Mouse (Mus musculus) frontal cortex, postnatal 10 days (tissue): Measurements from ENCODE around the gene Hirip3.

Experiments
- DNase-seq, 2 experiments: peaks; one replicate each; pipeline ENCODE4 v3.0.0; 2022; ENCODE audit warnings: low spot score in 2 of 2, mixed read lengths in 1 of 2

Hirip3 gene

DNA sequence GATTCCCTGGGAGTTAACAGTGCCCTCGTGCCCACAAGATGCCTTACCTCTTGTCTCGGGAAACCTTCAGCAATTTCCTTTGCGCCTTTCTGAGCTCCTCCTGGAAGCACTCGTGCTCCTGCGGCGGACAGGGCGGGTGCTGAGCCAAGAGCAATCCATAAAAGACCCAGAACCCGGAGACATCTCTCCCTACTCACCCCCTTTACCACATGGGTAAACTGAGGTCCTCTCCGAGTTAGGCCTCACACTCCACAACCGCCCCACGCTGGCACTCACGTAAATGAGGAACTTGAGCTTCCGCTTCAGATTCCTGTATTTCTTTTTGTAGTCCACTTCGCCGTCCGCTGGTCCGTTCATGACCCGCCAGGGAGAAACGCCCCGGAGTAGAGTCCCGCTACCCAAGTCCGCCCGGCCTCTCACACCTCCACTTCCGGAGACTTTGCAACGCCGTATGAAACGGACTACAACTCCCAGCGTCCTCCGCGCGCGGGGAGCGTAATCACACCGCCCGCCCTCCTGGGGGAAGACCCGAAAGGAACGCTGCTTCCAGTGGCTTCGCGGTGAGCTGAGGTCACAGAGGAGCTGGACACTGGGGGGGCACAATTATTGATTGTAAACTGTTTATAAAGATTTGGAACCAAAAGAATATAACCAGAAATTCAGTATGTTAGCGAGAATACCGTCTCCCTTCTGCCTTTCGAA is at the start of gene Hirip3:
Hirip3 (plus strand) TSS at position 544 of the 702 bp plus-strand sequence.
- peak; percentile 90 to 92 for DNase-seq

DNA sequence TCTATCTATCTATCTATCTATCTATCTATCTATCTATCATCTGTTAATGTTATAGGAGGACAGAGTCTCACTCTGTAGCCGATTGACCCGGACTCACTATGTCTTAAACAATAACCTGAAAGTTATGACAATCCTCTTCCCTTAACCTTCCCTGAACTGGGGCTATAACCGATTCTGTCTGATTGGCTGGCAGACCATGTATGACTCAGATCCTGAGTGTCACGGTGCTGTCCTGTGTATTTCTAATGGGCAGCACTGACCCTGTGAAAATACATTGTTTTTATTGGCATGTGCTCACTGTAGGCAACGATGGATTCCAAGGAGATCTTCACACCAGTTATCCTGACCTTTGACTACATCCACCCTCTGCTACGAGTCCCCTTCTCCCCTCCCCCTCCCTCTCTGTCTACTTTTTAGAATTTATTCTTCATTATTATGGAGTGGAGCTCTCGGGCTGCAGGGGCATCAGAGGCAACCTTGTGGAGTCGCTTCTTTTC is 46.0 kb upstream of the Hirip3 start:
- DNase-seq, result no peak

DNA sequence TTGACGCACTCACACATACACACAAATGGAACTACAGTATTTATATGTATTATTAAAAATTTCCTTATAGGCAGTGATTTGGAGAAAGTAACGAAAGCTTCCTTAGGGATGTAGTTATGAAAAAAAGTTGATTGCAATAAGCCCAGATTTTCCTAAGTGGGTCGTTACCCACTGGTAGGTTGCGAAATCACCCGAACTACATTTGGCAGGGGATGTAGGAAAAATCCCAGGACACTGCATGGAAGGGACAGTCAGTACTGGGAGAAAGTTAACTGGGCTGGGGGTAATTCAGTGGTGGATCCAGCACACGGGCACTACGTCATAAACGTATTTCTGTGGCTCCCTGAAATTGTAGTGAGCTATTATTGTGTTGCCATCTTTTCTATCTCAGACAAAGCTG is 45.3 kb upstream of the Hirip3 start:
- DNase-seq, result no peak

DNA sequence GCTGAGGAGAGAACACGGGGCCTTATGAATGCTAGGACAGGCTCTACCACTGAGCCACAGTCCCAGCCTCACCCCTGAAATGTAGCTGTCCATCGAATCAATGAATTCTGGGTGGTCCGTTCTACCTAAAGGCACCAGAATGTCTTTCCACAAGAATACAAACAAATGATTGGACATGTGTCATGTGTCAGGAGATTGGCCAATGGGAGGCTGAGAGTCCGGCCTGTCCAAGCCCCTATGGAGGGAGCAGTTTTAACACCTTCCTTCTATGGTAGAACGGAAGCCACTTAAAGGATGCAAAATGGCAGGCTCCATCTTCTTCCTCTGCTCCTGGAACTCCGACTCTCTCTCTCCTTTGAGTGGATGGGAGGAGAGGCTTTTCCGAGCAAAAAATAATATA is 44.2 kb upstream of the Hirip3 start:
- DNase-seq, result no peak

DNA sequence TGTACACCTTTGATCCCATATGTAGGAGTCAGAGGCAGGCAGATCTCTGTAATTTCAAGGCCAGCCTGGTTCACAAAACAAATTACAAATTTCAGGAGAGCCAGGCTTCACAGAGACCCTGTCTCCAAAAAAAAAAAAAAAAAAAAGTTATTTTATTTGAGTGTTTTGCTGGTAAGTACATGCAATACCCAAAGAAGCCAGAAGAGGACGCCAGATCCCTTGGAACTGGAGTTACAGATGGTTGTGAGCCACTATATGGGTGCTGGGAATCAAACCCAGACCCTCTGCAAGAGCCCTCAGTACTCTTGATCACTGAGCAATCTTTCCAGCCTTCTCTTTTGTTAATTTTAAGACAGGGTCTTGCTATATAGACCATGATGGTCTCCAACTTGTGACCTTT is 43.0 kb upstream of the Hirip3 start:
- no peak for DNase-seq

DNA sequence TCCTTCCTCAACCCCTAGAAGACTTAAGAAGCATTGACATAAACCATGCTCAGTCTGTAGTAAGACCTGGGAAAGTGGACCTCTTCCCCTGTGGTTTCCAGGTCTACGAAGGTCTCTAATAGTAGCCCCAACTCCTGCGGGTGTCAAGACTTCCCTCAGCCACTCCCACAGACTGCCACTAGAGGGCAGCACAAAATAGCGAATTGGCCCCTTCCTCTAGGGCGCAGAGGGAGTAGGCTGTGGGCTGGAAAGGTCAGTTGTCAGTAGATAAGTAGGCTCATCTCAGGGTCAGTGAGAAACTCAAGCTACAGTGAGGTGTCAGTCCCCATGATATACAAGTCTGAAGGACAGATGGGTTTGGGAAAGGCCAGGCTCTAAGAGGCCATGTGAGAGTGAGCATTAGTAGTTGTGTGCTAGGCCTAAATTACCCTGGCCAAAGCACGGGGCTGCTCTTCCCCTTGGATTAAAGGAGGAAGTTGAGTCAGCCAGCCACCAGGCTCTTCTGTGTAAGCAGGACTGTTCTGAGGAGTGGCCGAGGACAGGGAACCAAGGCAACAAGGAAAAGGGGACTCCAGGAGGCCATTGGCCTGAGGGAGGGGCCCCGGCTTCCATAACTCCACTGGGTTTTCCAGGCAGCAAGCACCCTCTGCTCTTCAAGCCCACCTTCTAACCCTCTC is 39.8 kb upstream of the Hirip3 start:
- DNase-seq, result peak in 1 of 2 experiments; percentile 72

DNA sequence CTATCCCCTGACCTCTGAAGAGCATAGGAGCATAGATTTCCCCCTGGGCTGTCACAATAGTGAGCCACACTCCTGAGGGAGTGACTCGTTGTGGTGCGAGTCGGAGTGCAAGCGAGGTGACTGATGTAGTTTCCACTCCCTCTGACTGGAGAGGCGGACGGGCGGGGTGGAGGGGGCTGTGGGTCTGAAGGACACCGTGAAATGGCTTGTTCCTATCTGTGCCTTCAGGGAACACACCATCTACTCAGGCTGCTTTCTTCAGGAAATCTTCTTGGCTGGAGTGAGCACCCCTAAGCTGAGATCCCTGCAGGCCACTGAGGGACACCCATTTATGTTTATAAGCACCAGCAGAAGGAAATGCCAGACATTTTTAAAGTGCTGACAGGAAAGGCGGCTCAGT is 39.0 kb upstream of the Hirip3 start:
- DNase-seq, result no peak

DNA sequence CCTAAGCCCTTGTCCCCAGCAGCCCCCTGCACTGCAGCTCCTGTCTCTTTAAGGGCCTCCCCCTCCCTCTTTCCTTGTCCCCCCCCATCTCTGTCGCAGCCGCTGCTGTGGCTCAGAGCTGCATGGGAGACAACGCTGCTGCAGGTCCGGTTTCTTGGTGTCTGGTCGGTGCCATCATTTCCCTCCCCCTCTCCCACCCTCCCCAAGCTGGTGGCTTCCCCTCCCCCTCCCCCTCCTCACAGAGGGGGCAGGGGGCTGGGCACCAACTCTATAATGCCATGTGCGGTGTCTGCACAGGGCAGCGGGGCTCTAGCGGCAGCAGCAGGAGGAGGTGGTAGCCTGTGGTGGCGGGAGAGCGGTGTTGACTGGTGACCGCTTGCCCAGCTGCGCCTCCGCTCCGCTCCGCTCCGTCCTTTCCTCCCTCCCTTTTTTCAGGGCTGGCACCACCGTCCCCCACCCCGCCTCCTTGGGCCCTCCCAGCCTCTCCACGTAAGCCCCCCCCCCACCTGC is 38.5 kb upstream of the Hirip3 start:
- DNase-seq, result peak in 1 of 2 experiments; percentile 34

DNA sequence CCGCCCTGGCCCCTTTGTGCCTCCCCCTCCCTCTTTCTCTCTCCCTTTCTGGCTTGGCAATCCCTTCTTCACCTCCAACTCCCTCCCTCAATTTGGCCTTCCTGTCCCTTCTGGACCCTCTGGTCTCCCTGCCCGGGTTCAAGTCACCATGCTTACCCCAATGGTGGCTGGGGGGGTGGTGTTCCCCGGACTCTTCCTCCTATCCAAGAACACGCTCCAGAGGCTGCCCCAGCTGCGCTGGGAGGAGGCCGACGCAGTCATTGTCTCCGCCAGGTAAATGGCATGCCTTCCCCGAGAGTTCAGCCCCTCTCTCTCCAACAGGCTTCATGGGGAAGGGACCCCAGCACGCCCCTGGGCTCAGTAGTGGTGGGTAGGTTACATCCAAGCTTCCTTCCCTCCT is 37.8 kb upstream of the Hirip3 start:
- DNase-seq, result no peak

DNA sequence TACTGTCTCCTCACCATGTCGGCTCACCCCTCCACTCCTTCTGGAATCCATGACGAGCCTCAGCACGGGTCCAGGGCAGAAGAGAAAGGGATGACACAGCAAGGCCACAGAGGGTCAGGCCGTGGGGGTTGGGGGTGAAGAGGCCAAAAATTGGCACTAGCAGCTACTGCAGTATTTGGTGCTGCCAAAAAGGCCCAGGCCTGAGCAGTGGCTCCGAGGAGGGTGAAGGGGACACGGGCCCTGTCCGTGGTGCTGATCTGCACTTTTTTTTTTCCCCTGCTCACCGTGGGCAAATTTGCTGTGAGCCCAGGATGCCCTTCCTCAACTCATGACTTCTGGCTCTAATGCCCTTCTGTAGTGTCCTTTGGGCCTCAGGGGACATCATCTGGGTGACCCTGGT is 36.4 kb upstream of the Hirip3 start:
- DNase-seq, result no peak

DNA sequence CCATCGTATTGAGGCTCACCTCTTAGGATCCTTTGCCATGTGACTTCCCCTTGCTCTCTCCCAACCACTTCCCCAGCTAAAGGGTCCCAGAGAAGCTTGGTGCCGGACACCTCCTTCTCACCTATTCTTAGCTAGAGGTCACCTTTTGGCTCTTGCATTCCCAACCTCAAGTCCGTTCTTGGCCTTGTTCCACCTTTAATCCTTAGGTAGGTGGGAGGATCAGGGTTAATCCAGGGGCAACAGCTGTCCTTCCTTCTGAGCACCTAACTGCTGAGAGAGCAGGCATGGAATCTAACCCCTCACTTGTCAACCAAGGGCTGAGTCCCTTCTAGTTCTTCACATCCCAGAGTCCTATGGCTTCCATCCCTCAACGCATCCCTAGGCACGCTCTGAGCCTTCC is 35.8 kb upstream of the Hirip3 start:
- no peak for DNase-seq

DNA sequence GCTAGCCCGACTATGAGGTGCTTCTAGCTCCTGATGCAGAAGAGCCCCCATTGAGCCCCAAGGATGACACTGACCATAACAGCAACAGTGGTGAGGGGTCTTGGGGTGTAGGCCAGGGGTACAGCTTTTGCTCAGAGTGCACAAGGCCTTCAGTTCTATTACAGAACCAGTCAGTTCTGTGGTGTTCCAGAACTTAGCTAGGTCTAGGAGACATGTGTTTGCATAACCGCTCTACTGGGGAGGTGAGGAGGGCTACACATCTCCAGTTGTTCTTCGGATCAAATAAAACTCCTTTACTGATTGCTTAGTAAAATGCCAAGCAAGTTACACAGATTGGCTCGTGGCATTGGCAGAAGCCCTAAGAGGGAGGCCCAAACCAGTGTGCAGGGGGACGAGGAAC is 30.2 kb upstream of the Hirip3 start, which contains the start of gene 4930451I11Rik:
4930451I11Rik (minus strand) TSS at position 101 of the 400 bp plus-strand sequence.
- DNase-seq, result no peak

DNA sequence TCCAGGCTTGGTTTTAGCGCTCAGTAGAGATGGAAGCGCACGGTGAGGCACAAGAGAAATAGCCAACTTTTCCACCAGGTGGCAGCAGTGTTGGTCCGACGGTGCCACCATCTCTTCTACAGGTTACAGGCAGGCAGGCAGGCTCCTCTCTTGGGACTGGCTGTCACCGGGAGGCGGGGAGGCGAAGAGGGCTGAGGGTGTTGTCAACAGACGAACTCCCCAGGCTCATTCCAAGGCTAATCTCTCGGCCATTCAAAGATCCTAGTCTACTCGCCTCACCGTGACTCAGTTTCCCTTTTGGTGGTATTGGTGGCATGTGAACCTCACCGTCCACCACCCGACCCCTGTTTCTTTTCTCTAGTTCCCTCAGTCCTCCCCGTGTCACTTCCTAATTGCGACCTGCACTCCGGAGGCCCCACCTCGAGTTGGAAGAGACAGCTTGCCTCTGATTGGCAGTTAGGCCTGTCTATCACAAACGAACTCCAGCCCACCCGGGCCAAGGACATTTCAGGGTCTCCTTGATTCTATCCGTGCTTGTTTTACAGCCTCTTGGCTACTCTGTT is 29.7 kb upstream of the Hirip3 start:
- DNase-seq, result peak in 1 of 2 experiments; percentile 76

DNA sequence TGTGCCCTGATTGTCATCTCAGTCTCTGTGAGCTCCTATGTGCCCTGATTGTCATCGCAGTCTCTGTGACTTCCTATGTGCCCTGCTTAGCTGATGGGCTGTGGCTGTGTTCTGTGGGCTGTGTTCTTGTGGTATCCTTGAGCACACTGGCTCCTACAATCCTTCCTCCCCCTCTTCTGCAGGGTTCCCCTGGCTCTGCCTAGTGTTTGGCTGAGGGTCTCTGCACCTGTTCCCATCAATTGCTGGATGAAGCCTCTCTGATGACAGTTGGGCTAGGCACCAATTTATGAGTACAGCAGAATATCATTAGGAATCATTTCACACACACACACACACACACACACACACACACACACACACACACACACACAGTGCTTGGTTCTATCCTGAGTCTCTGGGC is 28.5 kb upstream of the Hirip3 start:
- DNase-seq, result no peak

DNA sequence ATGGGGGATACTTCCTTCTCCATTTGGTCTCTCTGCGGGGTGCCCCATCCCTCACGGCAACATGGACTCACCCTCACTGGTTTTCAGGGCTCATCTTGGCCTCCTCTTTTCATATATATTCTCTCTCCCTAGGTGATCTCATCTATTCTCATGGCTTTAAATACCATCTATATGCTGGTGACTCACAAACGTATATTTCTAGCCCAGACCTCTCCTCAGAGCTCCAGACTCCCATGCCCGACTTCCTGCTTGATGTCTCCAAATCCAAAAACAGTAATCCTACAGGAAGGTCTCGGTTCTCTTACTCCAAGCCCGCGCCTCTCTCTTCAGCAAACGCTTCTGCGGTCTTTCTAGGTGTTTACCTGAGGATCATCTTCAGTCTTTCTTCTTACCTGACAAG is 18.5 kb upstream of the Hirip3 start:
- no peak for DNase-seq

DNA sequence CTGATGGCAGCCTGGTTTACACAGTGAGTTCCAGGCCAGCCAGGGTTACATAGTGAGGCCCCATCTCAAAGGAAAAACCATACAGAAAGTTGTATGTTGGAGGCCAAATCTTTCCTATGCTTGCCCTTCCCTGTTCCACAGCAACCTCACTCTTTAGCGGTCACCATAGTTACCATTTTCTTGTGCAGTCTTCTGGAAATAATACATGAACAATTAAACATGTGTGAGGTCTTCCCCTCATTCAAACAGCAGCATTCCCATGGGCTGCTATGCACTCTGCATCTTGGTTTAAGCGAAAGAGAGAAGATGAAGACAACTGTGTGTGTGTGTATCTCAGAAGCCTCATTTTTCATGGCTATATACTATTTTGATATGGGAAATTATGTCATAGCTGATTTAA is 16.3 kb upstream of the Hirip3 start:
- DNase-seq, result no peak

DNA sequence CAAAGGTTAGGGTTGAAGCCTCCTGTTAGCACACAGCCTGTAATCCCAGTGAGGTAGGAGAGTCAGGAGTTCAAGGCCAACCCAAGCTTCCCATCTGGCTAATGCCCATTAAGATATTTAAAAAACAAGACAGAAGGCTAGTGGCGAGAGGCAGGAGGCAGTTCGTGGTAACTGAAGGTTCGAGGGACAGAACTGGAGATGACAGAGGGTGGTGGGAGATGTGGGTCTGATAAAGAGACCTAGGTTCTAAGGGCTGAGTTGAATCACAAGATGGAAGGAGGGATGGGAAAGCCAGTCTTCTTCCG is 14.7 kb upstream of the Hirip3 start, which contains the start of gene Doc2a:
Doc2a (plus strand) TSS at position 301 of the 305 bp plus-strand sequence.
- no peak for DNase-seq

DNA sequence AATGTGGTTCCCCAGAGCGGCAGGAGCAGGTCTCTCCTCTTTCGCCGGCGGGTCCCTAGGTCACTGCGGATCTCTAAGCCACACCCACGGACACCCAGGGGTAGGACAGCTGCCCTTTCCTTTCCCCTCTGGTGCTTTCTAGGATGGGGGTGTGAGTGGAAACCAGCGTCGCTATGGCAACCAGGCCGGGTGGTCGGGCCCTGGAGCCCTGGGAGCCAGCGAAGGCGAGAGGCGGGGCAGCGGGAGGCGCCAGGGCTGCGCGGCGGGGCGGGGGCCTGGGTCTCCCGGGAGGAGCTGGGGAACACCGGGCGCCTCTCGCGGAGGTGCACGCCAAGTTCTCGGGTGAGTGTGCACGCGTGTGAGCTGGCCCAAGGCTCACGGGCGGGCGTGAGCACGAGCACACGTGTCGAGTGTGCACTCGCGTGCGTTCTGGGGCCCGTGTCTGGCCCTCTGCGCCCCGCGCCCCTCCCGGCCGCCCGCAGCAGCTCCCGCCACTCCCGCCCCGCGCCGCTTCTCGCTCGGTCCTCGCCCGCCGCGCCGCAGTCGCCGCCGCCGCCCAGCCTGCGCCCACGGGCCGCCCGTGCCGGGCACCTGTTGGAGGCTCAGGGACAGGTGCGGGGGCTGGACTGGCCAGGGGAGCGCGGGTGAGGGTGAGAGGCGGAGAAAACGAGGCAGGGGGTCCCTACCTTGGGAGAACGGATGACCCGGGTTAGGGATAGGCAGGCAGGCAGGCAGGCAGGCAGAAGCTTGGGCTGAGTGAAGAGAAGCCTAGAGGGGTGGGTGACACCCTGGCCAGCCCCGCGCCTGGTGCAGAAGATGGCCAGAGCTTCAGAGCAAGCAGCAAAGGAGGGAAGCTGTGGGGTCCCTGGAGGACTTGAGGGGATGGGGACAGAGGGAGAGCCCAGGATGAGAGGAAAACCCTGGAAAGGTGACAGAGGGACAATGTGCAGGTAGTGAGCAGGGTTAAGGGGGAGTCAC is 14.1 kb upstream of the Hirip3 start:
- peak in 1 of 2 experiments; percentile 55 for DNase-seq

DNA sequence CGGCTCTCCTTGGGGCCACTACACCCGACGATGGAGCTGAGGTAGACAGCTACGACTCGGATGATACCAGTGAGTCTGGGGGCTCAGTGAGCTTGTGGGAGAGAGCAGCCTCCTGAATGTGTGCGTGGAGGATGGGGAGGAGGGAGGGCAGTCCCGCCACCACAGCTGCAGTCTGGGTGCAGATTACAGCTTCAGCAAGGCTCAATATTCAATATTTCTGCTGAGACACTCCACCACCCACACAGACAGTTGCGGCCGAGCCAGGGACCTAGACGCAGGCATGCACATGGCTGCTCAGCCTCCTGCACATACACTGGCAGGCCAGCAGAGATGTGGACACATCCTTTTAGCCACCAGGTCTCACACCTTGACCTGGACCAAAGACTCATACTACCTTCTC is 13.0 kb upstream of the Hirip3 start:
- no peak for DNase-seq

DNA sequence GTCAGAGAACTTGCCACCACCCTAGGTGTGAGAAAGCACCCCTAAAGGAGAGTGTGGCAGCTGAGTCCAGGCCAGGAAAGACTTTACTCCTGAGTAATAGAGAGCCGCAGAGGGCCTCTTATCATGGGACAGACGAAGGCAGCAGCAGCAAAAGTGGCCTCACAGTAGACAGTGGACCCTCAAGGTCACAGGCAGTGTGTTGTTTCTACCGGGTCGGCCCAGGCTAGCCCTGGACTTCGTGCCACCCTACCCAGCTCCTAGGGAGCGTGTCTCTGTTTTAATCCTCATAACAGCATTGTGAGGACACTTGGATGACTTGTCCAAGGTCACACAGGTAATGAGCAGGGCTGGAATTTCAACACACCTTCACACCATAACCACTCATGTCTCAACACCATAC is 11.6 kb upstream of the Hirip3 start:
- DNase-seq, result no peak

DNA sequence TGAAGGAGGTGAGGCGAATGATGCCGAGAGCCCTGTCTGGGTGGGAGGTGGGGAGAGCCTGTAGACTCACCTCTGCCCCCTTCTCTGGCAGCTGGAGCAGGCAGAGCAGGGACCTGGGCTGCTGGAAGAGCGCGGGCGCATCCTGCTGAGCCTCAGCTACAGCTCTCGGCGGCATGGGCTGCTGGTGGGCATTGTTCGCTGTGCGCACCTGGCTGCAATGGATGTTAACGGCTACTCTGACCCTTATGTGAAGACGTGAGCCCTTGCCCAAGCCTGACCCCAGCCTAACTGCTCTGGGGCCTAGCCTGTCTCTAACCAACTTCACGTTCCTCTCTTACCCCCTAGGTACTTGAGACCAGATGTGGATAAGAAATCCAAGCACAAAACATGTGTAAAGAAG is 10.6 kb upstream of the Hirip3 start:
- DNase-seq, result no peak

DNA sequence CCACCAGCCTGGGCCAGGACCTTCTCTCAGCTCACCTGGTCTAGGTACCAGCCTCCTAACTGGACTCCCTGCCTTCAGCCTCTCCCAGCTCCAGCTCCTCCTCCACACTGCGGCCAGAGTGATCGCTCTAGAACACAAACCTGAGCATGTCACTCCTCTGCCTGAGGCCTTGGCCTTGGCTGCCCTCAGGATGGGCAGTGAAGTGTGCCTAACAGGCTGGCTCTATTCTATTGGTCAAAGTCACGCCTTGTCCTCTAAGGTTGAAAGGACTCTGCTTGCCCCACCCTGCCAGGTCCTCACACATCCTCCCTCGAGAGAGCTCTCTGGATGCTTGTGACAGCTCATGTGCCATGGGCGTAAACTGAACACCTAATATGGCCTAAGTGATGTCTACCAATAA is 8.3 kb upstream of the Hirip3 start:
- no peak for DNase-seq
